Mouse (Mus musculus) splenic B cell, adult 2 months (primary cell): ENCODE results near the gene Gm49403.
A peak's percentile ranks its signal among the peaks of the same experiment; 100 is the strongest.
"Not testable (repeated sequence)": the region's sequence is repeated elsewhere in the genome, so short reads cannot be mapped to it uniquely, and the experiment has no call there.

Experiments used
- DNase-seq: peaks from one replicate; pipeline ENCODE4 v3.0.0-alpha.2; 2011; ENCODE audit warnings: low read depth, low spot score
- H3K27me3 ChIP-seq: 2 replicates; pipeline ENCODE4 v1.6.1; 2012; ENCODE audit warnings: mild to moderate bottlenecking, low read length, moderate library complexity, mixed read lengths; ENCODE audit not compliant: control insufficient read depth, poor library complexity, insufficient read depth, severe bottlenecking
- H3K36me3 ChIP-seq: 2 replicates; pipeline ENCODE4 v1.6.1; 2012; ENCODE audit warnings: mild to moderate bottlenecking, low read length, moderate library complexity, mixed read lengths; ENCODE audit not compliant: control insufficient read depth, poor library complexity, insufficient read depth, severe bottlenecking

Gm49403 gene

DNA sequence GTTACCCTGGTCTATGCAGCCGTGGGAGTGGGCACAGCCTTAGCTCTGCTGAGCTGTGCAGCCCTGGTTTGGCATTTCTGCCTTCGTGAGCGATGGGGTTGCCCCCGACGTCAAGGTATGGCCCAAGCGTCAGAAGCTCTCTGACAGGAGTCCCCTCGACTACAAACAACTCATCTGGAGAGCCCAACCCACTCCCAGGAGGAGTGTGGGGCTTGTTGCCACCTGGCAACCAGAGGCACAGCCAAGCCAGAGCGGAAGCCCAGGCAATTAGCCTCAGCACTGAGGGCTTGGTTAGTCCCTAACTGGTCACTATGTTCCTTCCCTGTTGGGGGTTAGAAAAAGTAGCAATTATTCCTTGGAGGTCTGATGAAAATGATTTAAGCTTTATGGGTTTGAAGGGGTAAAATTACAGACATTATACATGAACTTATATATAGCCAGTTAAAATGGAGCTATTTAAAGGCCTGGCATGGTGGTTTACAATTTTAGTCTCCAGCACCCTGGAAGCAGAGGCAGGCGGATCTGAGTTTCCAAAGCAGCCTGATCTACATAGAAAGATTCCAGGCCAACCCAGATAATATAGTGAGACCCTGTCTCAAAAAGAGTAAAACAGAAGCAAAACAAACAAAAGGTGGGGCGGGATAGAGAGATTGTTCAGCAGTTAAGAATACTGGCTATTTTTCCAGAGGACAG is 31.3 kb upstream of the Gm49403 start:
- Histone ChIP-seq H3K27me3 (no peaks in the 10 kb centered on the region), H3K36me3 (no peaks in the 10 kb centered on the region; the same call in 1 of the 2 replicates)
- DNase-seq, result no peak

DNA sequence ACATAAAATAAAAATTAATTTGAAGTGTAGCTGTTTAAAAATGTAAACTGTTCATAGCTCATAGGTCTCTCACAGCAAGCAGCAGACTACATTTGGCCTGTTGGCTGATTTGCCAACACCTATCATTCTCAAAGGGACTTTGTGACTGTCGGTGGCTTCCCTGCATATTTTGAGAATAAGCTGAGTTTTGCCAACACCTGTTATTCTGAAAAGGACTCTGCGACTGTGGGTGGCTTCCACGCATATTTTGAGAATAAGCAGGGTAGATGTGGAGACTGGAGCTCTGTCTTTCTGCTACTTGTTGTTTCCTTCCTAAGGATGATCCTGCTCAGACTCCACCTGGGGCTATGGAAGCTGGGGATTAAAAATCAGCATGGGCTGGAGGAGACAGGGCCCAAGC is 30.6 kb upstream of the Gm49403 start:
- Histone ChIP-seq H3K27me3 (no peaks in the 10 kb centered on the region), H3K36me3 (no peaks in the 10 kb centered on the region; the same call in 1 of the 2 replicates)
- no peak for DNase-seq

DNA sequence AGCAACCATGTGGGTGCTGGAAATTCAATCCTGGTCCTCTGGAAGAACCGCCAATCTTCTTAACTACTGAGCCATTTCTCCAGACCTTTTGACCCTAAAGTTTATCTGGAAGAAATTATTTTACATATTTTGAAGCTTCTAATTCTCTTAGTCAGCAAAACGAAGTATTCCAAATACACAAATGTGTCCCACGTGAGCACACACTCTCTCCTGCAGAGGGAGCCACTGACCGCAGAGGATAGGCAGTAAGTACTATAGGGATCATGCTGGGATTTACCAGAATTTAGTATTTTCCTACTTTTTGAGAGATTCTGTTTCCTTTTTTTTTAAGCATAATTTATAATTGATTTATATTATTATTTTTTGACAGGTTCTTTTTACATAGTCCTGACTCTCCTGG is 26.0 kb upstream of the Gm49403 start:
- Histone ChIP-seq H3K36me3 (no peaks in the 10 kb centered on the region), H3K27me3 (no peaks in the 10 kb centered on the region)
- peak; percentile 65 for DNase-seq

DNA sequence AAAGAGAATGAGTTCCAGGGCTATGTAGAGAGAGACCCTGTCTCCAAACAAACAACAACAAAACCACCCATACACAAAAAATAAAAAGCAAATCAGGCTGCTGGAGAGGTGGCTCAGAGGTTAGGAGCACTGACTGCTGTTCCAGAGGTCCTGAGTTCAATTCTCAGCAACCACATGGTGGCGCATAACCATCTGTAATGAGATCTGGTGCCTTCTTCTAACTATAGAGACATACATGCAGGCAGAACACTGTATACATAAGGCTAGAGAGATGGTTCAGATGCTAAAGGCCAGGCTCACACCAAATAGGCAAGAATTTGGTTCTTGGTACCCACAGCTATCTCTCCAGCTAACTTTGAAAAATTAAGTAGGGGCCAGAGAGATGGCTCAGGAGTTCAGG is 24.7 kb upstream of the Gm49403 start:
- H3K27me3 ChIP-seq, result no peaks in the 10 kb centered on the region
- peak; percentile 66 for DNase-seq
- H3K36me3 ChIP-seq, result no peaks in the 10 kb centered on the region

DNA sequence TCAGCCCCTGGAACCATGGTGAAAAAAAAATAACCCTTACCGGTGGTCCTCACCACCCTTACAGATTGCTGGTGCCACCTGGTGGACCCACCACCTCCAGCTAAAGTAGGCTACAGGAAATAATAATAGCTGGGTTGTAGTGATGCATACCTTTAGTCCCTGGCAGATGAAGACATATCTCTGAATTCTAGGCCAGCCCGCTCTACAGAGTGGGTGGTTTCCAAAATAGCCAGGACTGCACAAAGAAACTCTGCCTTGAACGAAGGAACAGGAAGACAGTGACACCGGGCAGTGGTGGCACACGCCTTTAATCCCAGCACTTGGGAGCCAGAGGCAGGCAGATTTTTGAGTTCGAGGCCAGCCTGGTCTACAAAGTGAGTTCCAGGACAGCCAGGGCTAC is 19.5 kb upstream of the Gm49403 start:
- Histone ChIP-seq H3K36me3 (peaks cover 2% of the 10 kb centered on the region; the same call in 1 of the 2 replicates), H3K27me3 (no peaks in the 10 kb centered on the region)
- DNase-seq, result no peak

DNA sequence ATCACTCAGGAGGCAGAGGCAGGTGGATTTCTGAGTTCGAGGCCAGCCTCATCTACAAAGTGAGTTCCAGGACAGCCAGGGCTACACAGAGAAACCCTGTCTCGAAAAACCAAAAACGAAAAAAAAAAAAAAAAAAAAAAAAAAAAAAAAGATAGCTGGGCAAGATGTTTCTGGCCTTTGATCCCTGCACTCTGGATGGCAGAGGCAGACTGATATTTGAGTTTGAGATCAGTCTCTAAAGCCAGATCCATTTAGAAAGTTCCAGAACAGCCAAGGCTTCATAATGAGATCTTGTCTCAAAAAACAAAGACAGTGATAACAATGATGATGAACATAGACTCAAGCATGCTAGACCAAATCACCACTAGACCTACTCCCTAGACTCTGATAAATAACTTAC is 13.3 kb upstream of the Gm49403 start:
- not testable (repeated sequence) for DNase-seq, H3K36me3 ChIP-seq

DNA sequence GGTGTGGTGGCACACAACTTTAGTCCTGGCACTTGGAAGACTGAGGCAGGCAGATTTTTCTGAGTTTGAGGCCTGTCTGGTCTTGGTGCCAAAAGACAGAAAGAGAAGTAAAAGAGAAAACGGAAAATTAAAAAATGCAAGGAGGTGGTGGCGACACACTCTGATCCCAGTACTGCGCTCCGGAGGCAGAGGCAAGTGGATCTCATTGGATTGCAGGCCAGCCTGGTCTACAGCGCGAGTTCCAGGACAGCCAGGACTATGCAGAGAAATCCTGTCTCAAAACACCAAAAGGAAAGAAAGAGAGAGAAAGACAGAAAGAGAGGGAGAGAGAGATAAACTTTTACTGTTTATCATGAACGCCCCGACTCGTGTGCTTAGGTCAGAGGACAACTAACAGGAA is 12.9 kb upstream of the Gm49403 start:
- DNase-seq, result no peak
- Histone ChIP-seq H3K36me3 (peaks cover 6% of the 10 kb centered on the region), H3K27me3 (no peaks in the 10 kb centered on the region)

More for the DNA sequence above, 13.3 kb upstream of the Gm49403 start:
- H3K27me3 ChIP-seq, result not testable (repeated sequence)

DNA sequence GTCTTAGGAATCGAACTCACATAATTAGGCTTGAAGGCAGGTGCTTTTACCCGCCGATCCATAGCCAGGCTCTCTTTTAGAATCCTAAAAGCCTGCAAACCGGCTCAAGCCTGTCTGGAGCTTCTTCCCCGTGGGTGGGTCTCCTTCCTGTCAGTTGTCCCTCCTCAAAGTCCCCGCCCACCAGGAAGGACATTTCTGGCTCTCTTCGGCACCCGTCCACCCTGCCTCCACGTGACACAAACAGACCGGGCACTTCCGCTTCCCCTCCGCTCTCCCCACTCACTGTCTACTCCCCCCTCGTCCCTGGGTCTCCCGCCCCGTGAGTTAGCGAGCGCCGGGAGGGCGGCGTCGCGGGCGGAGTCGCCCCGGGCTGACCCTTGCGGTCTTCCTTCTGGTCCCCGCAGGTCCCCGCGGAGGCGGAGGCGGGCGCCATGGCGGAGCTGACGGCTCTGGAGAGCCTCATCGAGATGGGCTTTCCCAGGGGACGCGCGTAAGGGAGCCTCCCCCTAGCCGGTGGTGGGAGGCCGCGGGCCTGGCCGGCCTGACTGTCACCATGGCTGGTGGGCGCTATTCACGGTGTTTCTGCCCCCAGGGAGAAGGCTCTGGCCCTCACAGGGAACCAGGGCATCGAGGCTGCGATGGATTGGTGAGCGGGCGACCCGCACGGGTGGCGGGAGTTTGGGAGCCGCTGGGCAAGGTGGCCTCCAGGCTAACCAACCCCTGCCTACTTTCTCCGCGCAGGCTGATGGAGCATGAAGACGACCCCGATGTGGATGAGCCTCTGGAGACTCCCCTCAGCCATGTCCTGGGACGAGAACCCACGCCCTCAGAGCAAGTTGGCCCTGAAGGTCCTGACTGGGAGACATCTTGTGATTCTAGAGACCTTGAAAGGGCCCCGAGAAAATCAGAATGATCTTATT is 12.2 kb upstream of the Gm49403 start, which contains the start of gene Ubxn1:
TSS of gene Ubxn1 (plus strand) at position 230 of the 920 bp plus-strand sequence.
- Histone ChIP-seq H3K27me3 (no peaks in the 10 kb centered on the region), H3K36me3 (peaks cover 6% of the 10 kb centered on the region)
- DNase-seq, result peak; percentile 94

DNA sequence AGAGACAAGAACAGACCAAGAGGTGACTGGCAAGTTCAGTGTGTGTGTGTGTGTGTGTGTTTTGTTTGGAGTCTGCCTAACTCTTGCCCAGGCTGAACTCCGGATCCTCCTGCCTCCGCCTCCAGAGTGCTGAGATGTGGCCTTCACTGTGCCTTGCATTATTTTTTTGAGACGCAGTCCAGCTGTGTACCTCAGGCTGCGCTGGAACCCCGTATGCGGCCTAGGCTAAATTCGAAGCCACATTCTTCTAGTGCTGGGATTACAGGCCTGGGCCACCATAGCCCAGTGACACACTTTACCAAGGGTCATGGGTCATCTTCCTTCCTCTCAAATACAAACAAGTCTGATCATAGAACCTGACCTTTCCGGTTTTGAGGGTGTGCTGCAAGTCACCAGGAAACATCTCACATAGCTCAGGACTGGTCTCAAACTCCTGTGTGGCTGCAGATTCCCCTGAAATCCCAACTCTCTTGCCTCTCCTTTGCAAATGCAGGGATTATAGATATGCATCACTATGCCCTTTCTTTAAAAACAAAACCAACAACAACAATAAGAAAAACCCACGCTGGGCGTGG is 11.4 kb upstream of the Gm49403 start:
- H3K36me3 ChIP-seq, result peaks cover 6% of the 10 kb centered on the region
- no peak for DNase-seq
- no peaks in the 10 kb centered on the region for H3K27me3 ChIP-seq

DNA sequence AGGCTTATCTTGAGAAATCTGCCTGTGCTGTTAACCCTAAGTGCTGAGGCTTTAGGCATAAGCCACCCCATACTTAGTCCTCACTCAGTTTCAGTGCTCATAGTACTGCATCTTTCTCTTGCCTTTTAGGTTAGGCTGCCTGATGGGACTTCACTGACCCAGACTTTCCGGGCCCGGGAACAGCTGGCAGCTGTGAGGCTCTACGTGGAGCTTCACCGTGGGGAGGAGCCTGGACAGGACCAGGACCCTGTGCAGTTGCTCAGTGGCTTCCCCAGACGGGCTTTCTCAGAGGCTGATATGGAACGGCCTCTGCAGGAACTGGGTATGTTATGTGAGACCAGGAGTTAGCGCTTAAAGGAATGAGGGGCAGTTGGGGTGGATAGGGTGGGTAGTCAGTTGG is 8.7 kb upstream of the Gm49403 start:
- no peak for DNase-seq
- Histone ChIP-seq H3K27me3 (no peaks in the 10 kb centered on the region), H3K36me3 (peaks cover 4% of the 10 kb centered on the region)

DNA sequence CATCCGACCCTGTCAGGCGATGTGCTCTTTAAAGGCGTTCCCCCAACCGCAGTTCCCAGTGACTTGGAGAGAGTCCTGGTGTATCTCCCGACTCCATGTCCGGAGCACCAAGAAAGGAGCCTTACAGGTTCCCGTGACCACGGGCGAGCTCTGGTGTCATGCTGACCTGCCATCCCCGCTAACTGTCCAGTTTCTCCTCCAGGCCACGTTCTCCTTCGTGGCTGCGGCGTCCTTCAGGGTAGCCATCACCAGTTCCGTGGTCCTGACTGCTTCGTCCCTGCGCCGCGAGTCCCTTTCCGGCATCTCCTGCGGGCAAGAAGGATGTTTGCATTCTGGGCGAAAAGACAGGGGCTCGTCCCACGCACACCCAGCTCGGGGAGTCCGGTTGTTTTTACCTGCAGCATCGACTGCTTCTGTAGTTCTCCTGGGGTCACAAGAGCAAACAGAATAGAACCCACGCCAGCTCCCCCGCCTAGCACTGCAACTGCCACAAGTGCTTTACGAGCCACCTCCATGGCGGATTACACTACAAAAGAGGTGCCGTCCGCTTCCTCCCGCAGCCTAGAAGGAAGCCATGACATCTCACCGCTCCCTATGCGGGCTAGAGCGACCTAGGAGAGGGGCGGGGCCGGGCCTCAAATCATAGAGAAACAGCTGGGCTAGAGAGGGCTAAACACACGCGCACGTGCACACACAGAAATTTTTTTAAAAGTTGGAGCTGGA is 3.3 kb upstream of the Gm49403 start, which contains the start of gene Uqcc3:
TSS of gene Uqcc3 (minus strand) at position 613 of the 723 bp plus-strand sequence.
- peaks cover 1% of the 10 kb centered on the region for H3K36me3 ChIP-seq

DNA sequence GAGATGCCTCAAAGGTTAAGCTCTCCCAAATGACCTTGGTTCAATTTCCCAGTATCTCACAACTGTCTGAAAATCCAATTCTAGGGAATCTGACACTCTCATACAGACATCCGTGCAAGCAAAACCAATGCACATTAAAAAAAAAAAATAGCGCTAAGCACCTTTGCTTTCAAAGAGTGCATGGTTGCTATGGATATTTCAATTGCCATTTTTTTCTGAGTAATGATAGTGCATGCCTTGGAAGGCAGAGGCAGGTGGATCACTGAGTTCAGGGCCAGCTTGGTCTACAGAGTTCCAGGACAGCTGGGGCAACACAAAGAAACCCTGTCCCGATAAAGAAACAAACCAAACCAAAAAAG is 2.7 kb upstream of the Gm49403 start:
- DNase-seq, result no peak
- Histone ChIP-seq H3K27me3 (no peaks in the 10 kb centered on the region), H3K36me3 (no peaks in the 10 kb centered on the region; the same call in 1 of the 2 replicates)

More for the DNA sequence above, 3.3 kb upstream of the Gm49403 start, which contains the start of gene Uqcc3:
- DNase-seq, result peak; percentile 90
- no peaks in the 10 kb centered on the region for H3K27me3 ChIP-seq

DNA sequence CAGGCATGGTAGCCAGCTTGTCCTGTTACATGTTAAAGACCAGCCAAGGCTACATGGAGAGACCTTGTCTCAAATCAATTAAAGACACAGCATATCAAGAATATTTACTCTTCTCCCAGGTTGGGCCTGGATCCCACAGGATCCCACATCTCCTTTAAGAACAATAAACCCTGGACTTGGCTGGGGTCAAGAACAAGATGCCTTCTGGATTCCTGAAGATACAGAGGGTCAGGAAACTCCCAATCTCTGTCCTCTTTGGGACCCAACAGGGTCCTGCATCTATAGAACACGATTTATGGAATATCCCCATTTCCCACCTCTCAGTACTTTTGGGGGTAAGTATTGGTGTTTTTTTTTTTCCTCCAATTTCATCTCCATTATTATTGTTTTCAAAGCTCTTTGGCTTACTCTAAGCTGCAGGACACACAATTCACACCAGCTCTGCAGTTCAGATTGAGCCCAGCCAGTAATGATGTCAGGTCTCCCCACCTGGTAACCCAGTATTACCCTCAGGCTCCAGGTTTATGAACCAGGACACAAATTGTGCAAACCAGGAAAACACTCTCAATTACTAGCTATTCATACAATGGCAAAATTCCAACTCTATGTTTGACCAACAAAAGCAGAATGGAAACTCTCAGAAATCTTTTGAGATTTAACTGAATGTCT is 3.3 kb downstream of the Gm49403 start:
- DNase-seq, result no peak
- H3K36me3 ChIP-seq, result 0 out of 2 replicates have a peak, but pooled peaks cover 2% of the 10 kb centered on the region

More for the DNA sequence above, 3.3 kb downstream of the Gm49403 start:
- no peaks in the 10 kb centered on the region for H3K27me3 ChIP-seq
